Mouse (Mus musculus): ENCODE measurements at regions not wholly inside any gene's neighbourhood (a gene's known extent, or its start where the extent isn't known, plus 50 kb on each side); places are given as distances from the start of the nearest gene placed in this dataset.
"Not testable (repeated sequence)": the region's sequence is repeated elsewhere in the genome, so short reads cannot be mapped to it uniquely, and the experiment has no call there.

DNA sequence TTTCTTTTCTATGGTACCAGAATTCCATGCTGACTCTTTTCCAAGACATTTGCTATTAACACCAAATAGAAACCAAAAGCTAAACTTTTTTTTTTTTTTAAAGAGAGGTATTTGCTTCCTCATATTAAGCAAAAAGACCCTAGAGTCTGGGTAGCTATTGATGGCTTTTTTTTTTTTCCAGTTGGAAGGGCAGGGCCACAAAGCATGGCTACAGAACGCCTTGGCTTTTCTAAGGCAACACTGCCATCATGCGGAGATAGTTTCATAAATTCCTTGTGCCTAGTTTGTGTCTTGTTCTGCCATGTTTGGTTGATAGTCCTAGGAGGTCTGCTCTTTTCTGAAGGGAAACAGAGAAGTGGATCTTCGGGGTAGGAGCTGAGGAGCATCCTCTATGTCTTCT, 121.4 kb upstream of the Olfr1324 start:
- DNase-seq: peak in 1 of 2 experiments; percentile 87
- intact Hi-C loops (cut with DNase I): loop anchor here (1.0 kb wide), 1 partner anchor 20 kb away; no protein-coding TSS in a partner anchor

DNA sequence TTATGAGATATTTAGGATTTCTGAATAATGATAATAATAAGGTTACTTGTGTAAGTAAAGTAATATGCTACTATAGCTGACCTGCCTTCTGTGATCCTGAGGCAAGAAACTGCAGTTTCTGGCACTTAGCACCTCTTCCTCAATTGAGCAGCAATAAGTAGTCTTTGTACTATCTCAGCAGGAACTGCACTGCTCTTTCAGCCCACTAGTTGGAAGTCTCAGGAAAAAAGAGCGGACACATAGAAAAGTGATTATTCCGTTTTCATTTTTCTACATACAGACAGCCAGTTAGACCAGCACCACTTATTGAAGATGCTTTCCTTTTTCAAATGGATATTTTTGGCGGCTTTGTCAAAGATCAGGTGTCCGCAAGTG, 109.5 kb upstream of the Olfr1324 start:
- intact Hi-C loops (cut with DNase I); DNase-seq: not testable (repeated sequence)

DNA sequence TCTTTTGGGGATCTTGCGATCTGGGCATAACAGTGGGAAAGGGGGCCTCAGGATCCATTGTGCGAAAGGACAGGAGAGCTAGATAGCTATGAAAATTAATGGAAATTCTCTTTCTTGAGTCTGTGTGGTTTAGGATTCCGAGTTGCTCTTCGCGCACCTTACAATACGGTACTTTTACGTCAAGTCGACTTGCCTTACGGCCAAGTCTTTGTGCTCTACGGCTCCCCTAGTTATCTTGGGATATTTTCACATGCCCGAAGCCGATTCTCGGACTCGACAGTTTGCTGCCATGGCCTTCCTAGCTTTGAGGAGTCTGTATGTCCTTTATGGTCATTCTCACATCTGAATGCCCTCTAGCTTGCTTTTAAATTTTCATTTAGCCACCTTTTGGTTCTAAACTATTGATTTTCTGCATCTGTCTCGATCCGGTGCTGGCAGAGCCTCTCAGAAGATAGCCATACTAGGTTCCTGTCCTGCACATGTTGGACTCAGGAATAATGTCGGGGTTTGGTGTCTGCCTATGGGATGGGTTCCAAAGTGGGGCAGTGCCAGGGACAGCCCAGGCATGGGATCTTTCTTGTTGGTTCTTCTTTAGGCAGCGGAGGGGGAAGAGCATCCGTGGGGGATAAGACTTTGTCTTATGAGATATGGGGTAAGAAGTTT, 109.0 kb upstream of the Olfr1324 start:
- intact Hi-C loops (cut with DNase I): no loop called here
- DNase-seq: peak; percentile 34 to 58

DNA sequence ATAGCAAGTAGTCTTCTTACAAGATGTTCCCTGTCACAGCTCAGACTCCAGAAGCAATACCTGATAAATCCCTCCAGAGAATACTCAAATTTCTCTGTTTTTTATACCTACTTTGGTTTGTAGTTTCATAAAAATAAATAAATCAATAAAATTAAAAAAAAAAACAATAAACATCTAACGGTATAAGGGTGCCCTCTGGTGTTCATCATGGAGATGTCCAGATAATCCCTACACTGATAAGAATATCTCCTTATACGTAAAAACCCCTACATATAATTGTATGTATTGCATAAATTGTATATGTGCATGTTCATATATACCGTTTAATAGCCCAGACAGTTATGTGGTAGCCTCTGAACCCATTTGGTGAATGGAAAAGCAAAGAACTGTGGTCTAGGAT, 75.7 kb upstream of the Olfr1324 start:
- intact Hi-C loops (cut with DNase I): loop anchor here (5.0 kb wide), 1 partner anchor 1157 kb away; no protein-coding TSS in a partner anchor
- no peak for DNase-seq

DNA sequence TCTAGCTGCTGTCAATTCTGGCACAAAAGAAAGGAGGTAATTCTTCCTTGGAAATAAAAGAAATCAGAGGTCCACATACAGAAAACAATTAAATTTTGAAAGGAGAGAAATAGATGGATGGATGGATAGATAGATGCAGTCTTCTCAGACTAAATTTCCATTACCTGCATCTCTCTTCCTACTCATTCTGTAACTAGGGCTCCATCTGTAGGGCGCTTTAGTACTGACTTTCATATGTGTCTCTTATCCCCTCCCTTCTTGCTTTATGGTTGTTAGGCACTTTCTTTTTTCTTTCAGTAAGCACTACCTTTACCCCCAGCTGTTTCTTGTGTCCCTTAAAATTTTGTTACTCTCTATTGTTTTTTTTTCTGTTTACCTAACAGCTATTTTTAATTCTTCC, 72.9 kb upstream of the Olfr1324 start:
- intact Hi-C loops (cut with DNase I): loop anchor here (5.0 kb wide), 1 partner anchor 1154 kb away; no protein-coding TSS in a partner anchor
- DNase-seq: no peak

DNA sequence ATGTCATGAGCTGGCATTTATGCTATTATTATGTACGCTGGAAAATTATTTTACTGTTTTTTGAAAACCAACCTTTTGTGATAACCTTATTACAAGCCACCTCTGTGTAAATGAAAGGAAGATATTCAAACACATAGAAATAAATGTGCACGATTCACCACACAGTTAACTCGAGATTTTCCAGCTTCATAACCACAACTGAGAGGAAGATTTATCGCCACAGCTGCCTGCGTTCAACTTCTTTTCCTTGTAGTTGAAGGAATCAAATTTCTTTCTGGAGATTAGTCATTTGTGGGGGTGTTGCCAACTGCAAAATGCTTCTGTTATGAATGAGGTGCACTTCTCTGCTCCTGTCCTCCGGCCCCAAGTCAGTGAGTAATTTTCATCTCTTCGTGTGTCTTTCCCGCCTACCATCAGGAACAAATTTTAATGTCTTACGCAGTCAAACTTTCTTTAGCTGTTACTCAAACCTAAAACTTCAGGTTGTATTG, 62.2 kb upstream of the Olfr1324 start:
- intact Hi-C loops (cut with DNase I); DNase-seq: not testable (repeated sequence)

All from heart, postnatal 14 days (tissue).